Mouse (Mus musculus) E14TG2a.4 (cell line): ENCODE data around the gene Msrb3.

Source experiments
- CTCF ChIP-seq: conservative IDR thresholded peaks from 2 replicates; pipeline ENCODE4 v1.5.1; 2014; ENCODE audit warnings: low read length
- NANOG ChIP-seq: IDR thresholded peaks from 2 replicates; pipeline ENCODE4 v1.6.1; 2014; ENCODE audit warnings: borderline replicate concordance, low read length, mixed read lengths
- POU5F1 ChIP-seq: IDR thresholded peaks from 2 replicates; pipeline ENCODE4 v1.6.1; 2014; ENCODE audit warnings: low read length, borderline replicate concordance

- TF ChIP-seq POU5F1 = no peak
- no peak for TF ChIP-seq CTCF
- TF ChIP-seq NANOG = no peak
These were observed 5.1 kb upstream of the Msrb3 start for GRCm38 (mm10) chr10:120903843-120904468.
